Mouse (Mus musculus) ES-Bruce4 (cell line): ENCODE data around the gene Dnaaf2. TPM values are rescaled to one million over a fixed set of nuclear protein-coding genes. Genes with fewer than 3 reads are reported as not detected.

ENCODE experiments used
- H3K27ac ChIP-seq: 2 replicates; pipeline ENCODE4 v1.5.1; 2012; ENCODE audit warnings: low read length, inconsistent platforms; ENCODE audit not compliant: insufficient read depth
- H3K27me3 ChIP-seq: 2 replicates; pipeline ENCODE4 v1.6.1; 2012; ENCODE audit warnings: mild to moderate bottlenecking, low read length, inconsistent platforms; ENCODE audit not compliant: control insufficient read depth, poor library complexity, insufficient read depth, severe bottlenecking
- H3K36me3 ChIP-seq: 2 replicates; pipeline ENCODE4 v1.6.1; 2012; ENCODE audit warnings: inconsistent platforms, mild to moderate bottlenecking, low read length, moderate library complexity; ENCODE audit not compliant: control insufficient read depth, poor library complexity, insufficient read depth, severe bottlenecking
- H3K4me1 ChIP-seq: one replicate; pipeline ENCODE4 v1.8.1; 2011; ENCODE audit warnings: low read length; ENCODE audit not compliant: control insufficient read depth, insufficient read depth
- H3K4me3 ChIP-seq: 2 replicates; pipeline ENCODE4 v1.5.1; 2011; ENCODE audit warnings: low read depth, mild to moderate bottlenecking, low read length
- H3K9ac ChIP-seq: 2 replicates; pipeline ENCODE4 v1.6.1; 2012; ENCODE audit warnings: low read depth, mild to moderate bottlenecking, inconsistent platforms; ENCODE audit not compliant: poor library complexity, severe bottlenecking
- H3K9me3 ChIP-seq: replicated peaks from 2 replicates; pipeline ENCODE4 v1.6.1; 2012; ENCODE audit warnings: mild to moderate bottlenecking, low read length, inconsistent platforms; ENCODE audit not compliant: control insufficient read depth, poor library complexity, insufficient read depth, severe bottlenecking
- CTCF ChIP-seq: IDR thresholded peaks from one replicate; pipeline ENCODE4 v1.8.1; 2011; ENCODE audit warnings: low read depth, low read length
- EP300 ChIP-seq: IDR thresholded peaks from 2 replicates; pipeline ENCODE4 v1.6.1; 2011; ENCODE audit warnings: low read depth, low read length; ENCODE audit not compliant: insufficient read depth
- POLR2A ChIP-seq: IDR thresholded peaks from one replicate; pipeline ENCODE4 v1.8.1; 2011; ENCODE audit warnings: low read length; ENCODE audit not compliant: insufficient read depth
- polyA plus RNA-seq: library from polyadenylated mRNA; stranded (reverse); fragments of >200 nt; gene quantifications from 2 replicates; pipeline ENCODE4 v1.2.4, GENCODE M21; 2011; ENCODE audit warnings: low read depth; ENCODE audit not compliant: missing spikeins, insufficient read depth, insufficient read length

Dnaaf2 gene
- polyA plus RNA-seq, 1 experiment, result 3.7 TPM

DNA sequence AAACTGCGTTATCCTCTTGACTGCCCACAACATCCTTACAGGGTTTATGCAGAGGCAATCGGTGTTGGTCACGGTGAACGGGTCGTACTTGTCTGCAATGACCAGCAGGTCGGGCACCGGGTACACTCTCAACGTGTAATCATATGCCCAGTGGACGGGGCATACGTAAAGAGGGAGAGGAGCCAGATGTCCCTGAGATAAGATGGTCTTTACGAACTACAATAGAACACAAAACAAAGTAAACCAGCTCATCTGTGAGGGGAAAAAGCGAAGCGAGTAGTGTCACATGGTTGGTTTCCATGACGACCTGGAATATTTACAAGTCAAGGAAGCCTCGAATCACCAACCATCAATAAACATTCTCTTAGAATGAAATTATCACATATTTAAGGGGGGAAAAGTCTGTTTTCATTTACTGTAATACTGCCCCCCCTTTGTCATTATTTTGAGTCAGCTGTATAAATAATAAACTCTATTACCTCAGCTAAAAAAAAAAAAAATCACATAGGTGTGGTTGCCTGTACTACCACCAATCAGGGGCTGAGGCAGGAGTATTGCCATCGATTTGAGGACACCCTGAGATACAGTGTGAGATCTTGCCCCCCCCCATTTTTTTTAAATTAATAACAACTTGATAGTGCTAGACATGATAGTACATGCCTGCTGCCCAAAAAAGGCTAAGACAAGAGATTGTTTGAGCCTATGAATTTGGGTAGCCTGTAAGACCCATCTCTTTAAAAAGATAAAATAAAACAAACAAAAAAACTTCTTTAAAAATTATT, 6.0 kb upstream of the Dnaaf2 start, which contains the start of gene Gm49384:
TSS of gene Gm49384 (minus strand) at position 216 of the 782 bp plus-strand sequence.
- no peak within 1 kb of the TSS for H3K4me3 ChIP-seq
- no peak within 1 kb of the TSS for H3K9ac ChIP-seq
- H3K9me3 ChIP-seq, result no peaks in the 10 kb centered on the region
- peaks cover 15% of the 10 kb centered on the region for H3K36me3 ChIP-seq
- H3K27ac ChIP-seq, result no peak within 1 kb of the TSS
- TF ChIP-seq EP300 (no peak), CTCF (no peak), POLR2A (no peak)
- H3K4me1 ChIP-seq, result no peaks in the 10 kb centered on the region
- no peaks in the 10 kb centered on the region for H3K27me3 ChIP-seq

DNA sequence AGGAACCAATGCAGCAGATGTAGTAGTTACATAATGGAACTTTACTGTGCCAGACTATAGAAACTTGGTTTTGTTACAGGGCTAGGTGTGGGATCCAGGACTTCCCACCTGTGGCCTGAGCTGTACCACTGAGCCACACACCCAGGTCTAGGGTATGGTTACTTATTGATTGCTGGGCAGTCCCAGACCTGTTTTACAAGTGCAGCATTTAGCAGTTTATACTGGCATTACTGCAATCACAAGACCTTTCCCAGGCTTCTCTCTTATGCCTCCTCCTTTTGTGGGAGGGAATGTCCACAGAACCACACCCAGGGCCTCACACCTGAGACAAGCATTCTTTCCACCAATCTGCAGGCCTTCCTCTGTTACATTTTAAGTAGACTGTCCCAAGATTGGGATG, 756 bp upstream of the Dnaaf2 start:
- peaks cover 1% of the 10 kb centered on the region for H3K4me1 ChIP-seq
- no peak overlapping the region for H3K27ac ChIP-seq
- TF ChIP-seq EP300 (no peak), POLR2A (no peak), CTCF (no peak)
- no peaks in the 10 kb centered on the region for H3K27me3 ChIP-seq
- no peaks in the 10 kb centered on the region for H3K9me3 ChIP-seq
- H3K9ac ChIP-seq, result no peak overlapping the region
- peaks cover 11% of the 10 kb centered on the region for H3K36me3 ChIP-seq
- H3K4me3 ChIP-seq, result no peak overlapping the region

DNA sequence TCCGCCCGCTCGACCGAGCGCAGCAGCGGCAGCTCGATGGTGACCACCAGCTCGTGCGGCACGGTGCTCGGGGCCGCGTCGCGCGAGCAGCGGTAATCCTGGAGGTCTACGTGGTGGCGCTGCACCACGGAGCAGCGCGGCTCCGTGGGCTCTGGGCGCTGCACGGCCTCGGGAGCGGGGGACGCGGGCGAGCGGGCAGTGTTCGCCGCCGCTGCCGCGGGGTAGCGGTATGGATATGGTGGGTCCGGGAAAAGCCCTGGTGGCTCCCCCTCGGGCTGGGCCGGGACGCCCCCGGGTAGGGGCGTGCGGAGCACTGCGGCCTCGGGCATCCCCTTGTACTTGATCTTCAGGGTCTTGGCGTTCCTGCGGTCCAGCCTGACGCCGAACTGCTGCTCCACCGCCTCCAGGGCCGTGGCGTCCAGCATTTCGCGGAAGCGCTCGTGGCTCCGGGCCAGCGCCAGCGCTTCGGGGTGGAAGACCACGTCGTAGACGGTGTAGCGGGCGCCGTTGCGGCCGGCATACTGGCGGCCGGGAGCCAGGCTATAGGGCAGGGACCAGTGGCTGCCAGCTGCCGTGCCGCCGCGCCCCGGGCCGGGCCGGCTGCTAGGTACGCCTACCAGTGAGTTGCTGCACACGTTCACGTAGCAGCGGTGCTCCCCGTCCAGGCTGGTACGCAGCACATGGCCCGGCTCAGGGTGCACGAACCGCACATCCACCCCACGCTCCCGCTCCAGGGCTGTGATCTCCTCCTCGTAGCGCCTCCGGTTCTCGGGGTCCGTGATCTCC, 658 bp downstream of the Dnaaf2 start:
- Histone ChIP-seq H3K9ac (peak overlapping the region; percentile 93), H3K36me3 (peaks cover 11% of the 10 kb centered on the region; the same call in 1 of the 2 replicates), H3K4me3 (peak overlapping the region; percentile 97), H3K27me3 (no peaks in the 10 kb centered on the region), H3K4me1 (peaks cover 1% of the 10 kb centered on the region), H3K27ac (no peak overlapping the region), H3K9me3 (no peaks in the 10 kb centered on the region)
- TF ChIP-seq EP300, result no peak
- TF ChIP-seq CTCF, result no peak
- no peak for TF ChIP-seq POLR2A

DNA sequence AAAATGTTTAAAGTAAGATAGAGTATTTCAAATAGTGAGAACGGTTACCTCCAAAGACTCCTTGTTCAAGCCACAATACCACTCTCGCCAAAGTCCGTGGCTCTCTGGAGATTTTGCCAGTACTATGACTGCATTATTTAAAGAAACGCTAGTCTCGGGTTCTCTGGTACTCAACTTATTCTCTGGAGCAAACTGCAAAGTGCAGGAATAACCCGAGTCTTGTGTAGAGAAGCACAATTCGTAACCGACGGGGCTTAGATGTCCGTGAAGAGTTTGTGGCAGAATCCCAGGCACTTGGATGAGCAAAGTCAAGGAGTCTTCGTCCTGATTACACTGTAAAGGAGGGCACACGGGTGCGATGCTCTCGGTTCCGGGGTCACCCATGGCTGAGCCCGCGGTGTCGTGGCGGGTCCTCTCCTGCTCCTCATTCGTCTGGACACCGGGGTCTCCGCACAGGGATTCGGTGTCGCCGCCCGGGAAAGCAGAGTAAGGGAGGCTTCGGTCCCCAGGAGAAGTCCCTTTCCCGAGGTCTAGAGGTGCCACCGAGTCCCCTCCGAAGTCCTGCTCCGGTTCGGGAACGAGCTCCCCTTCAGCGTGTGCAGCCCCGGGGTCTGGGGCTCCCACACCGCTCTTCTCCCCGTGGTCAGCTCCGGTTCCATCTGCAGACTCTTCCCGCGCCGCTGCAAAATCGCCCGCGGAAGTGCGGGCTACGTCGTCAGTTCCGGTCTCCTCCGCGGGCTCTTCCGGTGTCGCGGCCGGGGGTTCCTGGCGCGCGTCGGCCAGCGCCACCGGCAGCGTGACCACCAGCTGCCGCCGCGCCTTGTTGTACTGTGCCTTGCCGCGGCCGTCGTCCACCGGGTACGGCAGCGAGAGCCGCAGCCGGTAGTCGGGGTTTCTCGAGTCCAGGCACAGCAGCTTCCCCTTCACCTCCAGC, 1.5 kb downstream of the Dnaaf2 start, which contains the start of gene Gm49383:
TSS of gene Gm49383 (minus strand) at position 661 of the 934 bp plus-strand sequence.
- Histone ChIP-seq H3K4me1 (peaks cover 1% of the 10 kb centered on the region), H3K9ac (peak within 1 kb of the TSS; percentile 93), H3K36me3 (peaks cover 12% of the 10 kb centered on the region), H3K4me3 (peak within 1 kb of the TSS; percentile 97), H3K9me3 (no peaks in the 10 kb centered on the region), H3K27ac (no peak within 1 kb of the TSS), H3K27me3 (no peaks in the 10 kb centered on the region)
- TF ChIP-seq POLR2A, result peak; percentile 70
- no peak for TF ChIP-seq CTCF

DNA sequence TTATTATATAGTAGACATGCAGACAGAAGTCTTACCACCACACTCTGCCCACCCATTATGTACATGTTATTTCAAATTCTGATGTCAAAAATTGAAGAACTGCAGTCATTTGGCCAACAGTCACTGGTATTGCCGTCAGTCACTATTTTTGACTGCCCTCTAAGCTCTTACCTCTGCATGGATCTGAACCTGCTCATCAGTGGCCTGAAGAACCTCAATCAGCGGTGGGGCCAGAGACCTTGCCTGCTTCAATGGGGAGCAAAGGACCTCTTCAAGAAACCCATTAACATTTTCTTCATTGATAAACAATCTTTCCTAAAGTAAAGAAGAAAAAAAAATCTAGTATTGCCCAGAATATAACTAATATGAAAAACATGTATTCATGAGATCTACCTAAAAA, 5.6 kb downstream of the Dnaaf2 start:
- Histone ChIP-seq H3K27ac (no peak overlapping the region), H3K36me3 (peaks cover 26% of the 10 kb centered on the region), H3K4me3 (no peak overlapping the region), H3K9ac (no peak overlapping the region), H3K27me3 (no peaks in the 10 kb centered on the region), H3K4me1 (peaks cover 1% of the 10 kb centered on the region), H3K9me3 (no peaks in the 10 kb centered on the region)
- TF ChIP-seq POLR2A (no peak), CTCF (no peak), EP300 (no peak)
